Mouse (Mus musculus): ENCODE measurements around the gene Krtap17-1. TPM values are rescaled to one million over a fixed set of nuclear protein-coding genes. Genes with fewer than 3 reads are reported as not detected.

Gene Krtap17-1
- polyA plus RNA-seq (2012; rRNA removed) = 0.19 and 0.27 TPM in 2 replicates

GRCm38 (mm10) chr11:99993620-99994383 is at the start of gene Krtap17-1:
TSS of gene Krtap17-1 (minus strand) at chr11:99993994.
- no peak for TF ChIP-seq POLR2A (IDR thresholded peaks at IDR 0.05; ENCODE audit: borderline replicate concordance, extremely low read depth, insufficient read depth, insufficient read length, poor library complexity, severe bottlenecking)
- no peak for TF ChIP-seq CTCF (IDR thresholded peaks at IDR 0.05; ENCODE audit: borderline replicate concordance, extremely low read depth, insufficient read depth, insufficient read length)
- DNase-seq (ENCODE audit: low read depth) = peak; percentile 31

GRCm38 (mm10) chr11:100041454-100041853 is 47.7 kb upstream of the Krtap17-1 start, which contains the start of gene Krt34:
TSS of gene Krt34 (minus strand) at chr11:100041554.
- TF ChIP-seq CTCF (IDR thresholded peaks at IDR 0.05; ENCODE audit: borderline replicate concordance, extremely low read depth, insufficient read depth, insufficient read length) = no peak
- TF ChIP-seq POLR2A (IDR thresholded peaks at IDR 0.05; ENCODE audit: borderline replicate concordance, extremely low read depth, insufficient read depth, insufficient read length, poor library complexity, severe bottlenecking) = no peak
- no peak for DNase-seq (ENCODE audit: low read depth)

GRCm38 (mm10) chr11:100029768-100030167 is 36.0 kb upstream of the Krtap17-1 start, which contains the start of gene Krt33b:
TSS of gene Krt33b (minus strand) at chr11:100029868.
- TF ChIP-seq CTCF (IDR thresholded peaks at IDR 0.05; ENCODE audit: borderline replicate concordance, extremely low read depth, insufficient read depth, insufficient read length) (no peak), POLR2A (IDR thresholded peaks at IDR 0.05; ENCODE audit: borderline replicate concordance, extremely low read depth, insufficient read depth, insufficient read length, poor library complexity, severe bottlenecking) (no peak)
- no peak for DNase-seq (ENCODE audit: low read depth)

- no peak for DNase-seq (ENCODE audit: low read depth)
- TF ChIP-seq POLR2A (IDR thresholded peaks at IDR 0.05; ENCODE audit: borderline replicate concordance, extremely low read depth, insufficient read depth, insufficient read length, poor library complexity, severe bottlenecking) (no peak), CTCF (IDR thresholded peaks at IDR 0.05; ENCODE audit: borderline replicate concordance, extremely low read depth, insufficient read depth, insufficient read length) (no peak)
Measured at GRCm38 (mm10) chr11:100021438-100021837, 27.6 kb upstream of the Krtap17-1 start.

- TF ChIP-seq CTCF (IDR thresholded peaks at IDR 0.05; ENCODE audit: borderline replicate concordance, extremely low read depth, insufficient read depth, insufficient read length) (no peak), POLR2A (IDR thresholded peaks at IDR 0.05; ENCODE audit: borderline replicate concordance, extremely low read depth, insufficient read depth, insufficient read length, poor library complexity, severe bottlenecking) (no peak)
Measured at GRCm38 (mm10) chr11:100019466-100019865, 25.7 kb upstream of the Krtap17-1 start.

GRCm38 (mm10) chr11:100016112-100016511 is 22.3 kb upstream of the Krtap17-1 start, which contains the start of gene Krt33a:
TSS of gene Krt33a (minus strand) at chr11:100016212.
- no peak for TF ChIP-seq POLR2A (IDR thresholded peaks at IDR 0.05; ENCODE audit: borderline replicate concordance, extremely low read depth, insufficient read depth, insufficient read length, poor library complexity, severe bottlenecking)
- no peak for DNase-seq (ENCODE audit: low read depth)

More at GRCm38 (mm10) chr11:100019466-100019865, 25.7 kb upstream of the Krtap17-1 start:
- no peak for DNase-seq (ENCODE audit: low read depth)

GRCm38 (mm10) chr11:100013691-100014171 is 19.9 kb upstream of the Krtap17-1 start:
- DNase-seq (ENCODE audit: low read depth) = no peak
- TF ChIP-seq CTCF (IDR thresholded peaks at IDR 0.05; ENCODE audit: borderline replicate concordance, extremely low read depth, insufficient read depth, insufficient read length) (no peak), POLR2A (IDR thresholded peaks at IDR 0.05; ENCODE audit: borderline replicate concordance, extremely low read depth, insufficient read depth, insufficient read length, poor library complexity, severe bottlenecking) (no peak)

GRCm38 (mm10) chr11:100010682-100011081 is 16.9 kb upstream of the Krtap17-1 start:
- TF ChIP-seq POLR2A (IDR thresholded peaks at IDR 0.05; ENCODE audit: borderline replicate concordance, extremely low read depth, insufficient read depth, insufficient read length, poor library complexity, severe bottlenecking) = no peak
- no peak for DNase-seq (ENCODE audit: low read depth)

GRCm38 (mm10) chr11:100008336-100008735 is 14.5 kb upstream of the Krtap17-1 start:
- DNase-seq (ENCODE audit: low read depth) = no peak
- TF ChIP-seq POLR2A (IDR thresholded peaks at IDR 0.05; ENCODE audit: borderline replicate concordance, extremely low read depth, insufficient read depth, insufficient read length, poor library complexity, severe bottlenecking) (no peak), CTCF (IDR thresholded peaks at IDR 0.05; ENCODE audit: borderline replicate concordance, extremely low read depth, insufficient read depth, insufficient read length) (no peak)

GRCm38 (mm10) chr11:100006624-100007023 is 12.8 kb upstream of the Krtap17-1 start:
- TF ChIP-seq POLR2A (IDR thresholded peaks at IDR 0.05; ENCODE audit: borderline replicate concordance, extremely low read depth, insufficient read depth, insufficient read length, poor library complexity, severe bottlenecking) (no peak), CTCF (IDR thresholded peaks at IDR 0.05; ENCODE audit: borderline replicate concordance, extremely low read depth, insufficient read depth, insufficient read length) (peak; percentile 48; the same call in 1 of the 2 replicates)

GRCm38 (mm10) chr11:100005905-100006304 is 12.1 kb upstream of the Krtap17-1 start:
- DNase-seq (ENCODE audit: low read depth) = no peak
- TF ChIP-seq CTCF (IDR thresholded peaks at IDR 0.05; ENCODE audit: borderline replicate concordance, extremely low read depth, insufficient read depth, insufficient read length) (no peak), POLR2A (IDR thresholded peaks at IDR 0.05; ENCODE audit: borderline replicate concordance, extremely low read depth, insufficient read depth, insufficient read length, poor library complexity, severe bottlenecking) (no peak)

More at GRCm38 (mm10) chr11:100006624-100007023, 12.8 kb upstream of the Krtap17-1 start:
- no peak for DNase-seq (ENCODE audit: low read depth)

- DNase-seq (ENCODE audit: low read depth) = peak; percentile 60
- TF ChIP-seq CTCF (IDR thresholded peaks at IDR 0.05; ENCODE audit: borderline replicate concordance, extremely low read depth, insufficient read depth, insufficient read length) (peak; percentile 79; the same call in 1 of the 2 replicates), POLR2A (IDR thresholded peaks at IDR 0.05; ENCODE audit: borderline replicate concordance, extremely low read depth, insufficient read depth, insufficient read length, poor library complexity, severe bottlenecking) (no peak)
Measured at GRCm38 (mm10) chr11:100004846-100005245, 11.1 kb upstream of the Krtap17-1 start.

All from brain, embryonic 14.5 days (tissue).